Mouse (Mus musculus) lung, postnatal 0 days (tissue): ENCODE data around the gene Myo1e.

ENCODE experiments used
- CTCF ChIP-seq: IDR thresholded peaks from 2 replicates; pipeline ENCODE4 v1.5.1; 2016; ENCODE audit warnings: antibody characterized with exemption, mild to moderate bottlenecking
- EP300 ChIP-seq: IDR thresholded peaks from 2 replicates; pipeline ENCODE4 v1.6.1; 2016; ENCODE audit warnings: antibody characterized with exemption, mild to moderate bottlenecking, control low read depth

DNA sequence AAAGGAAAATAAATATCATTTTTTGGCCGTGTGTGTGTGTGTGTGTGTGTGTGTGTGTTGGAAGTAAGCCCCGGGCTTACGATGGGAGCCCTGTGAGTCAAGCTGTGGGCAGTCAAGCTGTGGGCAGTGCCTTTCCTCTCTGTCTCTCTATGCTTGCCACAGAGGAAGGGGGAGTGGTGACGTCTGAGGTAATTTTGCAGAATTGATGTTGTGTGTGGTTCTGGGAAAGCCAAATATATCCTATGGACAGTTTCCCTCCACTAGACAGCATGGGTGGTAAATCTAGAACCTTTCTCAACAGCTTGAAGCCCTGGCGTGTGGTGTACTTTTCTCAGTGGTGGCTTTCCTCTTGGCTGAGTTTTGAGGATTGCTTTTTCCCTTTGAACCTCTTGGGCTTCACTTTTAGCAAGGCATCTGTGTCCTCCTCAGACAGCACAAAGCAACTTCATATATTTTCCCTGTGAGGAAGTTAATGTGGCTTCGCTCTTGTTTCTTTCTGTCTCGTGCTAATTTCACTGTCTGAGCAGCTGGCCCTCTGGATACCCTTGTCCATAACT is 77.5 kb downstream of the Myo1e start:
- TF ChIP-seq EP300 (no peak), CTCF (no peak)
